Mouse (Mus musculus) brain, adult 2 months (tissue): ENCODE measurements at regions not wholly inside any gene's neighbourhood (a gene's known extent, or its start where the extent isn't known, plus 50 kb on each side); places are given as distances from the start of the nearest gene placed in this dataset.

Source experiments
- DNase-seq: peaks from one replicate; pipeline ENCODE4 v3.0.0; 2011; ENCODE audit warnings: low read depth, low spot score

DNA sequence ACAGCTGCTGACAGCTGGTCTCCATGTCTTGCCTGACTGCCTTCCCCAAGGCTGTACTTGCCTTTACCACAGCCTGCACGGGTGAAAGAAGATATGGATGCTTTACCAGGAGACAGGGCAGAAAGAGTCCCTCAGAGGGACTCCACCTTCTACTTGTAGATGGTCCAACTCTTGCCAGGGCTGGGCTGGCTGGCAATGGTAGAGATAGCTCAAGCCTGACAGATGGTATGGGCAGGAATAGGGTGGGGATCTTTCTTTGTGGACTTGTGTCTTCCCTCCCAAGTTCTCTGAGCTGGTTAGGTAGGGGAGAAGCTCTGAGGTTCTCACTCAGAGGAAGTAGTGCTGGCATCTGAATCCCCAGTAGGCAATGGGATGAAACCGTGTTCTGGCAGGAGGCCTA is 93.9 kb upstream of the Ret start:
- no peak for DNase-seq

GRCm38 (mm10) chr6:118285246-118285645 is 87.7 kb upstream of the Ret start:
- no peak for DNase-seq

GRCm38 (mm10) chr6:118283949-118284568 is 86.5 kb upstream of the Ret start:
- no peak for DNase-seq

DNA sequence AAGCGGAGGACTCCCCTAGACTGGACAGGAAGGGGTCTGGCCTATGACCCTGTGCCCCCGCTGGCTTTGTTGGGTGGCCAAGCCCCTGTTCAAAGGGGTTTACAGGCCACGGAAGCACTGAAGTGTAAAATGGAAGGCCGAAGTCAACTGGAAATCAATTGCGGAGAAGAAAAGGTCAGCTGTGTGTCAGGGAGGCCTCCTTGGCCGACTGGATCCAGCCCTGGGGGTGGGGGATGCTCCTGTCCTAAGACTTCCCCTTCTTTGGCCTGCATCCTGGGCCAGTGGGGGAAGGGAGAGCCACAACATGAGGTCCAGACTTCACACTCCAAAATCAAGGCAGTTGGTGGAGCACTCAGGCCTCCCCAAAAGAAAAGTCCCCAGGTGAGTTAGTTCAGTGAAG is 66.4 kb upstream of the Ret start:
- no peak for DNase-seq

DNA sequence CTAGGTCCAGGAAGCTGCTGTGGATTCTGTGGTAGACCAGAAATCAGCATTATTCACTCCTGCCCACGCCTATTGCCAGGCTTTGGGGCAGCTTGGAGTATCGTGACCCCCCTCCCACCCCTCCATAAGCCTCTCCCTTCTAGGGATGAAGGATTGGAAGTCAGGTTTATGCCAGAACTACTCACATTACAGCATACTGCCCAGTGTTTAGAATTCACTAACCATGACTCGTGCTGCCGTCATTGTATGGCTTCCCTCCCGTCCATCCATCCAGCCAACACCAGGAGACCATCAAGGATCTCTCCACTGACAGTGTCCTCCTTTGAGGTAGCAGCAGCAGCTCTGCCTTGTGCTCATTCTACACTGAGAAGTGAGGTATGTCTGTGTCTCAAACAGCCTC is 62.4 kb upstream of the Ret start:
- DNase-seq = no peak

GRCm38 (mm10) chr6:118254871-118255270 is 57.4 kb upstream of the Ret start:
- no peak for DNase-seq

- DNase-seq = peak; percentile 14
These were observed 55.2 kb upstream of the Ret start for GRCm38 (mm10) chr6:118252711-118253110.

GRCm38 (mm10) chr6:118251131-118251530 is 53.6 kb upstream of the Ret start:
- no peak for DNase-seq

- no peak for DNase-seq
These were observed 52.5 kb upstream of the Ret start for GRCm38 (mm10) chr6:118250006-118250405.
